Mouse (Mus musculus): Measurements from ENCODE around the gene Tmem106a.
A peak's percentile ranks its signal among the peaks of the same experiment; 100 is the strongest.
"Not testable (repeated sequence)": the region's sequence is repeated elsewhere in the genome, so short reads cannot be mapped to it uniquely, and the experiment has no call there.

Tmem106a gene

GRCm38 (mm10) chr11:101582054-101583035 is at the start of gene Tmem106a:
TSS of gene Tmem106a (plus strand) at chr11:101582242.
- DNase-seq: peak; percentile 75

GRCm38 (mm10) chr11:101543533-101543932 is 38.5 kb upstream of the Tmem106a start:
- no peak for DNase-seq

GRCm38 (mm10) chr11:101544132-101544531 is 37.9 kb upstream of the Tmem106a start:
- DNase-seq: no peak

- no peak for DNase-seq
Observed at GRCm38 (mm10) chr11:101548526-101548925, 33.5 kb upstream of the Tmem106a start.

- peak; percentile 95 for DNase-seq
Observed at GRCm38 (mm10) chr11:101551751-101552475, 30.1 kb upstream of the Tmem106a start, which contains the start of the genes Brca1 and Nbr1. TSS of gene Brca1 (minus strand) at chr11:101551955. TSS of gene Nbr1 (plus strand) at chr11:101552149.

- peak; percentile 99 for DNase-seq
Observed at GRCm38 (mm10) chr11:101552476-101553300, 29.4 kb upstream of the Tmem106a start.

- peak; percentile 24 for DNase-seq
Observed at GRCm38 (mm10) chr11:101553354-101553930, 28.6 kb upstream of the Tmem106a start.

DNA sequence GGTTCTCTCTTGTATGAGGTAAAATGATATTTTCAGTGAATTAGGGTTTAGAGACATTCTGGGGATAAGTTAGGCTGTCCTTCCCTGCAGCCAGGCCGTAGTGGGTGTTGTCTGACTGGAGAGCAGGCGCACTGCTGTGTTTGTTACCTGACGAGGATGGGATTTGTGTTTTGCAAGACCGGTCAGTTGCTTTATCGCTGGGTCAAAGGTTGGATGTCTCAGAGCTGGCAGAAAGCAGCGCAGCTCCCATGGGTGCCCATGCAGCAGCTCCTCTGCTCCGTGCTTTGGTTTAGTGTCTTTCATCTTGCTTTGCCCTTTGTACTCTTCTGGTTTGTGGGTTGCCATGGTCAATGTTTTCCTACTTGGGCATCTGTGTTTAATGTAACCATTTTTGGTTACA is 25.5 kb upstream of the Tmem106a start:
- DNase-seq: no peak

- DNase-seq: no peak
Observed at GRCm38 (mm10) chr11:101556954-101557353, 25.1 kb upstream of the Tmem106a start.

GRCm38 (mm10) chr11:101562391-101562790 is 19.7 kb upstream of the Tmem106a start:
- peak; percentile 75 for DNase-seq

GRCm38 (mm10) chr11:101568421-101568820 is 13.6 kb upstream of the Tmem106a start:
- no peak for DNase-seq

GRCm38 (mm10) chr11:101576116-101576515 is 5.9 kb upstream of the Tmem106a start:
- no peak for DNase-seq

DNA sequence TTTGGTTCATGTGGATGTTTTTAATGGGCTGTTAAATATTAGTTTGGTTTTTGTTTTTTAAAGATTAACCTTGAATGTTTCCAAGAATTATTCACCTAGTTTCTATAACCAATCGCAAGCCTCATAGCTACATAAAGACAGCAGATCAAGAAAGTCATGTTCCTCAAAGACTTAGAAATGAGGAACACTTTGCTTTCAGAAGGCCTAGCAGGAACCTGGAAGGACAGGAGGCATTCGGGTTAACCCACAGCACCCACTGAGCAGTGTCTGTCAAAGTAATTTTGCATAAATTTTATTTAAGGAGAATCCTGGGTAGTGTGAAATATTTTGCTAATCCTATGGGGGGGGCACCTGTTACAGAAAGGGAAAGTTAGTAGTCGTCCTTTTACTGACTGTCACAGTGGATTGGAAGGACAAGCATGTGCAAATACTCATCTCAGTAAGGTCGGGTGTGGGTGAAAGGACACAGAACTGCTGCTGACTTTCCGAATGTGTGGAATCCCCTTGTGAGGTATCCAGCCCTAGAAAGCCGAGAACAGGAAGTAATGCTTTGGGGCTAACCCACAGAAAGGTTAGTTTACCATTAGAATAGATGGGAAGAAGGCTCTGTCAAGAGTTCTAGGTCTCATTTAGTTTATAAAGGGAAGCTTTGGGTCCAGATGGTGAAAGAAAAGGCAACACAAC is 819 bp upstream of the Tmem106a start:
- no peak for DNase-seq

- DNase-seq: no peak
Observed at GRCm38 (mm10) chr11:101583205-101583604, 1.2 kb downstream of the Tmem106a start.

DNA sequence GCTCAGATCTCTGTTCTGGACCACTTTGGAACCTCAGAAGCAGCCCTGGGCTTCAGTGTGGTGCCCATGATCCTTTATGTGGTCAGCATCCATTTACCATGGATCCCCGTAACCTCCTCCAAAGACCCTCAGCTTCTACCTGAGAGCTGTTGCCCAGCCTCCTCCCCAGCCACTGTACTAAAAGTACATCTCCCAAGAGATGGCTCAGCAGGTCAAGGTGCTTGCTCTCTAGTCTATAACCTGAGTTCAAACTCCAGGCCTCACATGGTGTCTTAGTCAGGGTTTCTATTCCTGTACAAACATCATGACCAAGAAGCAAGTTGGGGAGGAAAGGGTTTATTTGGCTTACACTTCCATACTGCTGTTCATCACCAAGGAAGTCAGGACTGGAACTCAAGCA is 3.0 kb downstream of the Tmem106a start:
- DNase-seq: not testable (repeated sequence)

DNA sequence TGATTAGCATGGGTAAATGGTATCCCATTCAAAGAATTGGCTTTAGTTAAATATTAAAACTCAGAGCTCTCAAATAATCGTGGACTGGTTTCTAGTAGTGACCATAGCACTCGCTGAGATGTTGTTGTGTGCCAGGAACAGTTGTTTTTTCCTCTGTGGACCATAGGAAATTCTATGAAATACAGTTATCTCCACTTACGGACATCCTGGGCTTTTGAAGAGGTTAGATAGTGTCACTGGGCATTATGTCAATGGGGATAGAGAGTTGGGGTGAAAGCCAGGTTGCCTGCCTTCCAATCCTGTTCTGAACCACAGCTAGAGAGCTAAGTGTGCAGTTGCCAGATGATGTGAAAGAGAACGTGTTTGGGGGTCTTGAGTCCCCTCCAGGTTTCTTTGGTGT is 3.8 kb downstream of the Tmem106a start:
- DNase-seq: no peak

DNA sequence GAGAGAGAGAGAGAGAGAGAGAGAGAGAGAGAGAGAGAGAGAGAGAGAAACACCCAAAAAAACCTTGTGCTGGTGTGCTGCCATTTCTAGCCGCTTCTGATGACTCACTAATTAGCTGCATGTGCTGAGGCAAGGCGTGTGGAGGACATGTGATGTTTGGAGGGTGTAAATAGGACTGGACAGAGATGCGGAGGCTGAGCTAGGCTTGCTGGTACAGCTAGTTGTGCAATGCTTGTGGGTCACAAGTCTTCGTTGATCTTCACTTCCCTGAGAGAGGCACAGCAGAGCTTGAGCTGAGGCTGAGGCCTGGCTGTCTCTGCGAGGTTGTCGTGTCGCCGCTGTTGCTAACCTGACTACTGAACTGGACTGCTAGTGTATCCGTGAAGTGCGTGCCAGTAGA is 5.6 kb downstream of the Tmem106a start:
- no peak for DNase-seq

DNA sequence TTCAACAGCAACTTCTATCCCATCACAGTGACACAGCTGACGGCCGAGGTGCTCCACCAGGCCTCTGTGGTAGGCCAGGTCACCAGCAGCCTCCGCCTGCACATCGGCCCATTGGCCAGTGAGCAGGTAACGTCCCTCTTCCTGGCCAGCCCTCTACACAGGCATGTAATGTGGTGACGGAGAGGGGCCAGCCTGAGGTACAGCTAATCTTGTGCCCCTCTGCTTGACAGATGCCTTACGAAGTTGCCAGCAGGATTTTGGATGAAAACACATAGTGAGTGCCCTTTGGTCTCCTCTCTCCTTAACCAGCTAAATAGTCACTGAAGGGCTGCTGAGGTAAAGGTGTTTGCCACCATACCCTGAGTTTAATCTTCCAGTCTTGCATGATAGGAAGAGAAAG is 6.8 kb downstream of the Tmem106a start:
- DNase-seq: no peak

- DNase-seq: peak; percentile 69
Observed at GRCm38 (mm10) chr11:101589444-101589843, 7.4 kb downstream of the Tmem106a start.

DNA sequence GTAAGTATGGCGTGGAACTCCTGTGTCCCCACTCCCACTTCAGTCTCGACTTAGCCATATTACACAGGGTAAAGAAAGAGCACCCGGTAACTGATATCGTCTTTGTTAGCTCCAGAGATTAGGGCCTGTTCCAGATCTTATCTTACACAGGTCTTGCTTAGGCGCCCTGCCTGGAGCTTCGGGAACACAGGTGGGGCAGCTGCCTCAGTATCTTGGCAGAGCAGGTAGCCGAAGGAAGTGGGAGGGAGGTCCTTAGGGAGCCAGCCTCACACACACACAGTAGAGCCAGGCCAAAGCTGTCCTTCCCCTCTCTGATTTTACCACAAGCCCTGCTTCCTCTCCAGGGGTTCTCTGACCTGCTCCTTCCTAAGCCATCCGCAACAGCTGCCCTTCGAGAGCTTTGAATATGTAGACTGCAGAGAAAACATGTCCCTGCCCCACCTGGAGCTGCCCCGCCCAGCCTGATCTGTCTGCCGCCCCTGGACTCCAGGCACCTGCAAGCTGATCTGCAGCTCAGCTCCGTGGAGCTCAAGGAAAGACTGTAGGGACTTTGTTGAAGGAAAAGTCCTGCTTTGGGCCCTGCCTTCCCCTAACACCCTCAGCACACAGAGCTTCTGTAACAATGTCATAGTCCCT is 8.1 kb downstream of the Tmem106a start:
- no peak for DNase-seq

DNA sequence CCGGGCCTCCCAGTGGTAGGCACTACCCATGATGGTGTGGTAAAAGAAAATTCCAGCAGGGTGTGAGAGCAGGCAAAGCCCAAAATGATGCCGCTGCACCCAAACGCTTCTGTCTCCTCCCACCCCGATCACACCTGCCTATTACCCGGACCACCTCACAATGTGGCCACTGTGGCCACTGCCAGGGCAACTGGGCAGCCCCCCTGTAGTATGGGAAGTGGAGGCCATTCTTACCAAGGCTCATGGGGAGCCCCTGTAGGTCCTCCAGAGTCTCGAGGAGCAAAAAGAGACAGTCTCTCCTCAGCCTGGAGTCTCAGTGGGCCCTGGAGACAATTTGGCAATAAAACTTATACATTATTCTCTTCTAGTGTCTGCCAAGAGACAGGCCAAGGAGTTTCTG is 17.1 kb downstream of the Tmem106a start, which contains the start of gene Gm11634:
Gm11634 (minus strand) TSS at position 101 of the 400 bp plus-strand sequence.
- no peak for DNase-seq

Data from lung, postnatal 10 days (tissue).